Mouse (Mus musculus): ENCODE measurements around the gene Npc1l1.

Gene Npc1l1

DNA sequence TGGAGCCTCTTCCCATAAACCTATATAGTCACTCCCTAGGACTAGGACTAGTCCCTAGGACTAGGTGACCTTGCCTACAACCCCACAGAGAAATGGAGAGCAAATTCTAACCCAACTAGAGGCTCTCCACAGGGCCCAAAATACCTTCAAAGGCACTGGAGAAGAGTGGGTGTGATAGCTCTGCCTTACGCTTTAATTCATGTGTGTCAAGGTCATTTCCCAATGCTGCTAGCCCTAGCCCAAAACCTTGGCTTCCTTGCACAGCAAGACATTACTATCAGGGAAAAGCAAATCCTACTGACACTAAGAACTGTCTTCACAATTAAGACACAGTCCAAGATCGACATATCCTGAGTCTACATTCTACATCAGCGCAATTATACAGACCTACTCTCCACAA lies 66.9 kb downstream of the Npc1l1 start:
- DNase-seq (ENCODE audit: low spot score): no peak

DNA sequence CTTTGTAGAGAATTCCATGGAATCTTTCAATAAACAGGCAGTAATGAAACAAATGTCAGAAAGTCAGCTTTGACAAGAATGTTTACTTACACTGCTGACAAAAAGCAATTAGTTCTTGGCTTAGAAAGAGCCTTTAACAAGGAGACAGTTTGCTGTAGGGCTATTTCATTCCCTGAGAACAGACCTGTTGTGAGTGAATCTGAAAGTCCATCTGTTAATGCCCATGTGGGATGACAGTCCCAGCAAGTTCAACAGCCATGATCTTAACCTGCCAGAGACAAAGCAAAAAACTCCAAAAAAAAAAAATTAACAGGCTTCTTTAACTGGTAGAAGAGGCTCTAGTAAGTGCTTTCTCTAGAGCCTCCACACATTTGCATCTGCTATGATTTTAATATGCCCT lies 68.4 kb downstream of the Npc1l1 start:
- DNase-seq (ENCODE audit: low spot score): no peak

All from retina, embryonic 14.5 days (tissue).